In the genomic region with DNA sequence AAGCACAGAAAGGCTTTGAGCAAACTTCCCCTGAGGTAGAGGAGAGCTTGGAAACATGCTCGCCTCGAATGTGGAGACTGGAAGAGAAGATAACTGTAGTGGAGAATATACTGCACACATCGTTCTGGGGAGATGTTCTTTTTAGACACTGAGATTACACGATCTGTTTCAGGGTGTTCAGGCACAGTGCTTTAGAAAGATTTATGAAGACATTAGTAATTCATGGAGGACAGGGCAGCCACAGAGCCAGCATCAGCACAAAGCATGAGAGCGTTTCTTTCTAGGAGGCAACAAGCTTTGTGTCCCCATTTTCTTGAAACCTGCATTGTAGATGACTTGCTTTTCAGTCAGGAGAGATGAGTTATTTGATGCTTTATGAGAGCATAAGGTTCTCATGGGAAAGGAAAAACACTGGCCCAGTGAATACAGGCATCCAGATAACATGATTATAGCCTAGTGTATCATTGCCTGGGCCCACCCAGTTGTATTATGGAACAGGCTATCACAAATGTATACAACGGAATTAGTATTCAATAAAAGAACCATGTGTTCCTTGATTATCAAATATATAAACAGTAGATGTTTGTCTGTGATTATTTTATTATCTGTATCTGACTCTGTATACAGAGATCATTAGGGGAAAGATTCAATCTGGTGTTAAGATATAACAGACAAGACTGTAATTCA, we compare ENCODE assay signal across 23 mouse cellular contexts.
DNase-seq lines count a peak whose midpoint lies in the region; ATAC-seq and TF ChIP-seq lines count a peak whose summit lies in the region.
"Had no signal": no experiment of that assay in that cellular context is flagged by ENCODE, and none has a peak within 500 bp of the region (broad histone marks: within the 10 kb centered on the region; RNA-seq: fewer than 3 reads in every experiment).

No protein-coding gene starts in this region.

- no peak for DNase-seq in intestine, embryonic 14.5 days (ENCODE audit: low spot score)
- DNase-seq in neural tube, embryonic 11.5 days (ENCODE audit: low spot score), result no peak
- DNase-seq in neural tube, embryonic 10.5 days (ENCODE audit: extremely low spot score, low spot score), result no peak
- no peak for DNase-seq in kidney, adult 2 months
- DNase-seq: adrenal gland, postnatal 10 days; B cell, adult 2 months; cerebellum, adult 11 months; cerebellum, adult 8-10 months; cerebellum, postnatal 14 days; embryo, embryonic 11 days; gastrocnemius, postnatal 36 days; heart, adult 11 months; heart, postnatal 4 days had no signal

- H3K9me3 ChIP-seq in intestine, embryonic 14.5 days (ENCODE audit: control insufficient read depth, low read length), result no peaks in the 10 kb centered on the region
- H3K9me3 ChIP-seq in intestine, postnatal 0 days (ENCODE audit: control insufficient read depth), result no peaks in the 10 kb centered on the region
- no peaks in the 10 kb centered on the region for H3K9me3 ChIP-seq in neural tube, embryonic 11.5 days (ENCODE audit: control insufficient read depth, low read length)
- H3K9me3 ChIP-seq in neural tube, embryonic 13.5 days, result no peaks in the 10 kb centered on the region
- H3K9me3 ChIP-seq: embryonic facial prominence, embryonic 15.5 days; forebrain, embryonic 15.5 days; G1E; heart, embryonic 13.5 days; hindbrain, embryonic 12.5 days had no signal

- H3K4me3 ChIP-seq in intestine, embryonic 14.5 days (ENCODE audit: low read depth, low read length), result no peak overlapping the region
- H3K4me3 ChIP-seq in intestine, postnatal 0 days (ENCODE audit: low read depth, low read length), result no peak overlapping the region
- H3K4me3 ChIP-seq in neural tube, embryonic 11.5 days (ENCODE audit: low read depth, low read length), result no peak overlapping the region
- H3K4me3 ChIP-seq in neural tube, embryonic 13.5 days, result no peak overlapping the region
- H3K4me3 ChIP-seq in kidney, adult 2 months (ENCODE audit: insufficient read depth, low read depth, low read length), result no peak overlapping the region
- H3K4me3 ChIP-seq: embryonic facial prominence, embryonic 15.5 days; erythroblast, embryonic 14.5 days; forebrain, embryonic 15.5 days; heart, embryonic 13.5 days; hindbrain, embryonic 12.5 days had no signal

- H3K27me3 ChIP-seq in intestine, embryonic 14.5 days (replicated peaks; ENCODE audit: control insufficient read depth, insufficient read depth, low read length), result no peaks in the 10 kb centered on the region
- no peaks in the 10 kb centered on the region for H3K27me3 ChIP-seq in intestine, postnatal 0 days (replicated peaks; ENCODE audit: control insufficient read depth, insufficient read depth, low read length)
- H3K27me3 ChIP-seq in neural tube, embryonic 11.5 days (ENCODE audit: control insufficient read depth, insufficient read depth, low read length), result no peaks in the 10 kb centered on the region
- no peaks in the 10 kb centered on the region for H3K27me3 ChIP-seq in neural tube, embryonic 13.5 days
- no peaks in the 10 kb centered on the region; the same call in 1 of the 2 replicates for H3K27me3 ChIP-seq in kidney, adult 2 months (replicated peaks; ENCODE audit: control insufficient read depth, insufficient read depth, low read length)
- H3K27me3 ChIP-seq: embryonic facial prominence, embryonic 15.5 days; forebrain, embryonic 15.5 days; heart, embryonic 13.5 days; hindbrain, embryonic 12.5 days had no signal

- no peak for ATAC-seq in intestine, embryonic 14.5 days (replicated peaks; ENCODE audit: low FRiP score, low TSS enrichment, low read depth)
- no peak for ATAC-seq in intestine, postnatal 0 days
- ATAC-seq in neural tube, embryonic 11.5 days (ENCODE audit: insufficient read depth, low FRiP score, low TSS enrichment), result peak; percentile 50; the same call in 1 of the 2 replicates
- peak; percentile 56; the same call in 1 of the 2 replicates for ATAC-seq in neural tube, embryonic 13.5 days (ENCODE audit: low read depth)
- no peak for ATAC-seq in erythroid progenitor cell, adult 5-6 weeks (replicated peaks; ENCODE audit: low FRiP score, poor library complexity, severe bottlenecking)
- ATAC-seq: CD4-positive, CD25-positive, alpha-beta regulatory T cell, adult 4 months; forebrain, embryonic 15.5 days had no signal

- no peak for TF ChIP-seq POLR2A in kidney, adult 2 months (IDR thresholded peaks at IDR 0.05; ENCODE audit: low read depth, low read length)

- no peak overlapping the region for H3K4me2 ChIP-seq in intestine, embryonic 14.5 days (ENCODE audit: low read length)
- no peak overlapping the region for H3K4me2 ChIP-seq in intestine, postnatal 0 days (replicated peaks; ENCODE audit: low read depth)
- no peak overlapping the region for H3K4me2 ChIP-seq in neural tube, embryonic 11.5 days (ENCODE audit: low read depth)
- H3K4me2 ChIP-seq in neural tube, embryonic 13.5 days, result no peak overlapping the region
- H3K4me2 ChIP-seq: embryonic facial prominence, embryonic 15.5 days; forebrain, embryonic 15.5 days; heart, embryonic 13.5 days; hindbrain, embryonic 12.5 days had no signal

- 49% methylated on average over 6 of the region's 6 CpGs for WGBS in intestine, embryonic 14.5 days
- 52% methylated on average over 6 of the region's 6 CpGs for WGBS in intestine, postnatal 0 days
- 46% methylated on average over 6 of the region's 6 CpGs for WGBS in neural tube, embryonic 11.5 days
- whole genome bisulfite sequencing in neural tube, embryonic 13.5 days, result 35% methylated on average over 6 of the region's 6 CpGs
- WGBS in kidney, adult 2 months, result 42% methylated on average over 6 of the region's 6 CpGs

- H3K36me3 ChIP-seq in intestine, embryonic 14.5 days (ENCODE audit: control insufficient read depth, insufficient read depth, low read length), result no peaks in the 10 kb centered on the region
- no peaks in the 10 kb centered on the region for H3K36me3 ChIP-seq in intestine, postnatal 0 days (ENCODE audit: control insufficient read depth, insufficient read depth)
- H3K36me3 ChIP-seq in neural tube, embryonic 11.5 days (ENCODE audit: control insufficient read depth, insufficient read depth, low read length), result no peaks in the 10 kb centered on the region
- no peaks in the 10 kb centered on the region for H3K36me3 ChIP-seq in neural tube, embryonic 13.5 days
- H3K36me3 ChIP-seq in kidney, adult 2 months (ENCODE audit: control insufficient read depth, insufficient read depth, low read length), result no peaks in the 10 kb centered on the region
- H3K36me3 ChIP-seq: embryonic facial prominence, embryonic 15.5 days; forebrain, embryonic 15.5 days; G1E; heart, embryonic 13.5 days; hindbrain, embryonic 12.5 days had no signal

- no peaks in the 10 kb centered on the region for H3K4me1 ChIP-seq in intestine, embryonic 14.5 days (replicated peaks; ENCODE audit: control insufficient read depth, insufficient read depth, low read length)
- no peaks in the 10 kb centered on the region for H3K4me1 ChIP-seq in intestine, postnatal 0 days (replicated peaks; ENCODE audit: control insufficient read depth, insufficient read depth, low read length)
- no peaks in the 10 kb centered on the region for H3K4me1 ChIP-seq in neural tube, embryonic 11.5 days (ENCODE audit: control insufficient read depth, insufficient read depth, low read length)
- peaks cover 6% of the 10 kb centered on the region for H3K4me1 ChIP-seq in neural tube, embryonic 13.5 days (replicated peaks)
- H3K4me1 ChIP-seq in kidney, adult 2 months (ENCODE audit: control insufficient read depth, insufficient read depth, low read length), result no peaks in the 10 kb centered on the region
- H3K4me1 ChIP-seq: embryonic facial prominence, embryonic 15.5 days; forebrain, embryonic 15.5 days; heart, embryonic 13.5 days; hindbrain, embryonic 12.5 days had no signal

- no peak for TF ChIP-seq CTCF in intestine, postnatal 0 days (IDR thresholded peaks at IDR 0.05; ENCODE audit: low read depth)
- TF ChIP-seq CTCF in kidney, adult 2 months (conservative IDR thresholded peaks at IDR 0.05; ENCODE audit: insufficient read depth, insufficient read length, low read depth, low read length), result no peak

- H3K27ac ChIP-seq in intestine, embryonic 14.5 days (ENCODE audit: low read depth), result peak overlapping the region; percentile 3; the same call in 1 of the 2 replicates
- no peak overlapping the region for H3K27ac ChIP-seq in intestine, postnatal 0 days (ENCODE audit: low read depth, low read length)
- H3K27ac ChIP-seq in neural tube, embryonic 11.5 days (ENCODE audit: low read depth, low read length), result 0 out of 2 replicates have a peak overlapping the region, but pooled peaks have one; percentile 14
- H3K27ac ChIP-seq in neural tube, embryonic 13.5 days (replicated peaks), result no peak overlapping the region
- no peak overlapping the region for H3K27ac ChIP-seq in kidney, adult 2 months (ENCODE audit: insufficient read depth, low read depth, low read length)
- H3K27ac ChIP-seq: embryonic facial prominence, embryonic 15.5 days; forebrain, embryonic 15.5 days; heart, embryonic 13.5 days; hindbrain, embryonic 12.5 days had no signal

- no peak overlapping the region for H3K9ac ChIP-seq in intestine, embryonic 14.5 days (ENCODE audit: low read length)
- H3K9ac ChIP-seq in intestine, postnatal 0 days (ENCODE audit: low read depth, low read length), result no peak overlapping the region
- no peak overlapping the region for H3K9ac ChIP-seq in neural tube, embryonic 11.5 days (ENCODE audit: low read length)
- H3K9ac ChIP-seq in neural tube, embryonic 13.5 days, result no peak overlapping the region
- H3K9ac ChIP-seq: embryonic facial prominence, embryonic 15.5 days; forebrain, embryonic 15.5 days; heart, embryonic 13.5 days; hindbrain, embryonic 12.5 days had no signal

Comparison
In these comparisons a context has a peak if more than half of its experiments do, and no peak if none do; other contexts are left out.
1. H3K27ac ChIP-seq: peak in intestine, embryonic 14.5 days (single experiment) and neural tube, embryonic 11.5 days (single experiment); none in intestine, postnatal 0 days (single experiment), neural tube, embryonic 13.5 days (single experiment) and kidney, adult 2 months (single experiment).
2. ATAC-seq: peak in neural tube, embryonic 11.5 days (single experiment) and neural tube, embryonic 13.5 days (single experiment); none in intestine, embryonic 14.5 days (single experiment), intestine, postnatal 0 days (single experiment) and erythroid progenitor cell, adult 5-6 weeks (single experiment).